Mouse (Mus musculus) lung, embryonic 16.5 days (tissue): ENCODE data around the gene Il10rb. TPM values are rescaled to one million over a fixed set of nuclear protein-coding genes. Genes with fewer than 3 reads are reported as not detected.

Experiments used
- ATAC-seq: fragments of 200-750 bp; cut with Nextera tagmentation; 2 replicates; pipeline ENCODE4 v1.8.0; 2017; ENCODE audit warnings: low read depth, mild to moderate bottlenecking, moderate library complexity
- H3K27ac ChIP-seq: fragments of 300-500 bp; sonication (generic); 2 replicates; pipeline ENCODE4 v1.5.1; 2014; ENCODE audit warnings: mild to moderate bottlenecking, control low read depth, low read length
- H3K27me3 ChIP-seq: fragments of 300-500 bp; sonication (generic); 2 replicates; pipeline ENCODE4 v1.6.1; 2014; ENCODE audit warnings: low read depth, low read length, mixed read lengths; ENCODE audit not compliant: control insufficient read depth, insufficient read depth
- H3K36me3 ChIP-seq: fragments of 300-500 bp; sonication (generic); 2 replicates; pipeline ENCODE4 v1.6.1; 2014; ENCODE audit warnings: low read length; ENCODE audit not compliant: control insufficient read depth, insufficient read depth
- H3K4me1 ChIP-seq: fragments of 300-500 bp; sonication (generic); replicated peaks from 2 replicates; pipeline ENCODE4 v1.6.1; 2014; ENCODE audit warnings: low read length, mixed read lengths; ENCODE audit not compliant: control insufficient read depth, insufficient read depth
- H3K4me2 ChIP-seq: fragments of 300-500 bp; sonication (generic); 2 replicates; pipeline ENCODE4 v1.6.1; 2014; ENCODE audit warnings: low read depth, low read length, control low read depth
- H3K4me3 ChIP-seq: fragments of 300-500 bp; sonication (generic); 2 replicates; pipeline ENCODE4 v1.5.1; 2014; ENCODE audit warnings: mild to moderate bottlenecking, low read length, control low read depth
- H3K9ac ChIP-seq: fragments of 300-500 bp; sonication (generic); 2 replicates; pipeline ENCODE4 v1.6.1; 2014; ENCODE audit warnings: low read length, control low read depth
- H3K9me3 ChIP-seq: fragments of 300-500 bp; sonication (generic); 2 replicates; pipeline ENCODE4 v1.6.1; 2016; ENCODE audit warnings: low read length; ENCODE audit not compliant: control insufficient read depth
- WGBS: fragments of 180-500 bp; shearing (Covaris S2); extraction: QIAGEN DNeasy Blood & Tissue Kit; methylation state at CpG from one replicate; pipeline ENCODE4 v1.1.7; 2014; 5-methylcytosine and 5-hydroxymethylcytosine counted together
- polyA plus RNA-seq: library from polyadenylated mRNA; unstranded; fragments of >200 nt; fragmentation: Nextera tagmentation; extraction: Ambion mirVana; gene quantifications from 2 replicates; pipeline ENCODE4 v1.2.1, GENCODE M21; 2015

Gene Il10rb
- polyA plus RNA-seq, 1 experiment from 2014 or later, result 56.8 TPM

DNA sequence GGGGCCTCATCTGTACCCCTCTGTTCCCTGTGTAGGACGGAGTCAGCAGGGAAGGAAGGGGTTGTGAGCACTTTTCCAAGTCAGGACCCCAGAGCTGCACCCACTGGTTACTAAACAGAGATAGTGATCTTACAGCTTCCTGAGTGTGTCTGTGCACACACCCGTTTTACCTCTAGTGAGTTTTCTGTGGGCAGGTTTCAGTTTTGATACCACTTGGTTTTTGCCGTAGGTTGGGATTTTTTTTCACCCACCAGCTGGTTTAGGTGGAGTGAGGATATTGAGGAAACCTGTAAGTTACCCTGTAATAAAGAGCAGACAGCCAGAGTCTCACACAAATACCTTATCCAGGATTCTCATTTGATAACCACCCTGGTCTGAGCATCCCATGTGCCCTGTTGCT lies 64.5 kb downstream of the Il10rb start:
- Histone ChIP-seq H3K36me3 (no peaks in the 10 kb centered on the region), H3K27me3 (no peaks in the 10 kb centered on the region), H3K27ac (no peak overlapping the region), H3K4me3 (no peak overlapping the region), H3K9ac (no peak overlapping the region), H3K4me1 (peaks cover 7% of the 10 kb centered on the region; the same call in 1 of the 2 replicates), H3K9me3 (no peaks in the 10 kb centered on the region), H3K4me2 (no peak overlapping the region)
- no peak for ATAC-seq
- WGBS, result 65% methylated on average over 3 of the region's 3 CpGs

DNA sequence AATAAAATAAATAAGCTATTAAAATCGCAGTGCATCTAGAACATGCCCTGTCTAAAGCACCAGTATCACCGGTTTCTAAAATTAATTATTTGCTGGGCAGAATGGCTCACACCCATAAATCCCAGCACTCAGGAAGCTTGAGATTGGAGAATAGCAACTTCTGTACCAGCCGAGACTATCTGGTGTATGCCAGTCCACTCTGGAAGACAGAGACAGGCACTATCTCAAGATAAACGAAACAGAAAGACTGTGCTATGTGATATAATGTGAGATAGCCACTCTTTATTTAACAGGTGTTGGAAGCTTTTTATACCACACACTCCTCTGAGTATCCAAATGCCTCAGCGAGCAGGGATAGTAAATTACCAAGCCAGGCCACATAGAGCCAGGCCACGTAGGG lies 65.5 kb downstream of the Il10rb start:
- Histone ChIP-seq H3K9me3 (no peaks in the 10 kb centered on the region), H3K36me3 (no peaks in the 10 kb centered on the region), H3K4me3 (no peak overlapping the region), H3K4me1 (peaks cover 5% of the 10 kb centered on the region; the same call in 1 of the 2 replicates), H3K4me2 (no peak overlapping the region), H3K27ac (no peak overlapping the region), H3K9ac (no peak overlapping the region), H3K27me3 (no peaks in the 10 kb centered on the region)
- ATAC-seq, result no peak
- 70% methylated on average over 6 of the region's 6 CpGs for WGBS

Other genes with a start within 250 kb of the Il10rb start
- not detected in 2 replicates for gene Olig2, start 180.7 kb upstream of the Il10rb start, polyA plus RNA-seq
- gene Olig1, start 136.4 kb upstream of the Il10rb start, polyA plus RNA-seq, result 0.40 TPM in 1 of 2 replicates, not detected in the other
- gene Ifnar2, start 33.4 kb upstream of the Il10rb start, polyA plus RNA-seq, result 69.6 and 73.0 TPM in 2 replicates
- gene Gm21970, start 14.4 kb upstream of the Il10rb start, polyA plus RNA-seq, result not detected in 2 replicates
- gene Ifnar1, start 79.1 kb downstream of the Il10rb start, polyA plus RNA-seq, result 65.0 and 69.3 TPM in 2 replicates
- gene Ifngr2, start 140.9 kb downstream of the Il10rb start, polyA plus RNA-seq, result 53.7 and 54.1 TPM in 2 replicates
- 55.4 and 59.1 TPM in 2 replicates for gene Tmem50b, start 191.6 kb downstream of the Il10rb start, polyA plus RNA-seq
- 2.2 and 2.9 TPM in 2 replicates for gene Dnajc28, start 212.9 kb downstream of the Il10rb start, polyA plus RNA-seq
- gene Gart, start 240.8 kb downstream of the Il10rb start, polyA plus RNA-seq, result 92.7 and 98.9 TPM in 2 replicates
- 113 and 118 TPM in 2 replicates for gene Son, start 241.3 kb downstream of the Il10rb start, polyA plus RNA-seq